Mouse (Mus musculus): ENCODE measurements around the gene Dhx40. TPM values are rescaled to one million over a fixed set of nuclear protein-coding genes. Genes with fewer than 3 reads are reported as not detected.

The Dhx40 gene
- total and polyA plus RNA-seq, 3 experiments, result 6.2 to 24.7 (median 23.5) TPM

DNA sequence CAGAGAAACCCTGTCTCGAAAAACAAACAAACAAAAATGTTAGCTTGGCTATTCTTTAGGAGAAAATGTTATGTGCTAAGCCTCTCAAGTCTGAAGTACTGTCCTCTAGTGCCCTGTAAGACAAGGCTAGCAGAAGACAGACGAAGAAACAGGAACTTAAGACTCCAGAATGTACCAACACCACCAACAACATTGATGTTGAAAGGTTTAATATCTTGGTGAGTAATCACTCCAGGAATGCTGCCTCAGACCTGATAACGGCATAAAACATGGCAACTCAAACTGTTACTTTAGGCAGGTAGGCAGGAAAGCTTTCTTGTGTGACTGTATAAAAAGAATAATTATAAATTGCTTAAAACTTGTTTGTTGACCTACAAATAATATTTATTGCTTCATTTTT, 83.5 kb downstream of the Dhx40 start:
- no peak for DNase-seq (ENCODE audit: low spot score)
- Histone ChIP-seq H3K36me3 (replicated peaks) (peaks cover 80% of the 10 kb centered on the region), H3K4me1 (ENCODE audit: insufficient read depth, low read depth, low read length) (peaks cover 3% of the 10 kb centered on the region; the same call in 1 of the 2 replicates), H3K4me3 (ENCODE audit: low read depth, low read length) (no peak overlapping the region), H3K9me3 (replicated peaks) (no peaks in the 10 kb centered on the region), H3K27me3 (ENCODE audit: insufficient read depth, low read length) (no peaks in the 10 kb centered on the region)
- TF ChIP-seq TAL1 (conservative IDR thresholded peaks at IDR 0.05; ENCODE audit: low read depth, low read length) (no peak), POLR2AphosphoS5 (IDR thresholded peaks at IDR 0.05; ENCODE audit: insufficient replicate concordance, low read depth, low read length) (no peak), GATA2 (IDR thresholded peaks at IDR 0.05; ENCODE audit: borderline replicate concordance, low read depth, low read length) (no peak)
- no peak for ATAC-seq (ENCODE audit: extremely low read depth, insufficient number of reproducible peaks, low FRiP score, poor library complexity, severe bottlenecking)

DNA sequence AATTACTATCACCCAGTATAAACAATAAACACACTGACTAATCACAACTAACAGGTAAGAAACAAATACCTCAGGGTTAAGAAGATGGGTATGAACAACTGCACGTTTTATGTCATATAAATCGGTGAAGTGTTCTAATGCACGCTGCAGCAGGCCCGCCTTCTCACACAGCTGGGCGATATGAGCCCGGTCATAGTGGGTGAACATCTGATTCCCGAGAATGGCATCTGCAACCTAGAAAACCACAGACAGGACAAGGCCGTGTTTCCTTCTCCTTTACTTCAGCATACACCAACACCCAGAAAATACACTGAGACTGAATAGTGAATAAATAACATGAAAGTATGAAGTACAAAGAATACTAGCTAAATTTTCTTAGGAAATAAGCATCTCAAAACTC, 88.2 kb downstream of the Dhx40 start:
- no peak for TF ChIP-seq GATA2 (IDR thresholded peaks at IDR 0.05; ENCODE audit: borderline replicate concordance, low read depth, low read length)
- no peak for TF ChIP-seq CTCF (IDR thresholded peaks at IDR 0.05; ENCODE audit: low read depth, low read length)
- TF ChIP-seq GATA1 (IDR thresholded peaks at IDR 0.05; ENCODE audit: borderline replicate concordance, low read length), result no peak
- TF ChIP-seq POLR2AphosphoS5 (IDR thresholded peaks at IDR 0.05; ENCODE audit: insufficient replicate concordance, low read depth, low read length), result no peak
- TF ChIP-seq TAL1 (conservative IDR thresholded peaks at IDR 0.05; ENCODE audit: low read depth, low read length), result no peak
- DNase-seq (ENCODE audit: low spot score) (no peak), ATAC-seq (ENCODE audit: extremely low read depth, insufficient number of reproducible peaks, low FRiP score, poor library complexity, severe bottlenecking) (no peak)
- Histone ChIP-seq H3K27me3 (ENCODE audit: insufficient read depth, low read length) (no peaks in the 10 kb centered on the region), H3K4me3 (ENCODE audit: low read depth, low read length) (no peak overlapping the region), H3K36me3 (replicated peaks) (peaks cover 85% of the 10 kb centered on the region), H3K4me1 (ENCODE audit: insufficient read depth, low read depth, low read length) (peaks cover 2% of the 10 kb centered on the region; the same call in 1 of the 2 replicates), H3K9me3 (replicated peaks) (no peaks in the 10 kb centered on the region)

Other genes starting within 250 kb of the Dhx40 start
- gene Vmp1, start 123.9 kb downstream of the Dhx40 start, total RNA-seq (2014; fragmentation: Nextera tagmentation), result 166 and 188 TPM in 2 replicates
- 156 and 163 TPM in 2 replicates for gene Vmp1, start 123.9 kb downstream of the Dhx40 start, total RNA-seq (2017)
- gene Vmp1, start 123.9 kb downstream of the Dhx40 start, polyA plus RNA-seq (2012), result 15.2 and 19.1 TPM in 2 replicates
- gene Ptrh2, start 123.8 kb downstream of the Dhx40 start, total RNA-seq (2014; fragmentation: Nextera tagmentation), result 21.8 and 29.6 TPM in 2 replicates
- 41.0 and 44.7 TPM in 2 replicates for gene Ptrh2, start 123.8 kb downstream of the Dhx40 start, total RNA-seq (2017)
- 1.2 and 1.7 TPM in 2 replicates for gene Ptrh2, start 123.8 kb downstream of the Dhx40 start, polyA plus RNA-seq (2012)
- 500 and 581 TPM in 2 replicates for gene Cltc, start 50.2 kb downstream of the Dhx40 start, total RNA-seq (2014; fragmentation: Nextera tagmentation)
- 263 and 265 TPM in 2 replicates for gene Cltc, start 50.2 kb downstream of the Dhx40 start, total RNA-seq (2017)
- 73.6 and 85.3 TPM in 2 replicates for gene Cltc, start 50.2 kb downstream of the Dhx40 start, polyA plus RNA-seq (2012)
- gene Ypel2, start 186.0 kb upstream of the Dhx40 start, total RNA-seq (2014; fragmentation: Nextera tagmentation), result 4.8 and 7.0 TPM in 2 replicates
- gene Ypel2, start 186.0 kb upstream of the Dhx40 start, total RNA-seq (2017), result 6.1 and 8.2 TPM in 2 replicates
- 1.2 and 1.5 TPM in 2 replicates for gene Ypel2, start 186.0 kb upstream of the Dhx40 start, polyA plus RNA-seq (2012)

Measured in G1E (cell line).